Mouse (Mus musculus) kidney, embryonic 16.5 days (tissue): Measurements from ENCODE around the gene Gm26558. TPM values are rescaled to one million over a fixed set of nuclear protein-coding genes. Genes with fewer than 3 reads are reported as not detected.

Experiments
- ATAC-seq: fragments of 200-750 bp; cut with Nextera tagmentation; 2 replicates; pipeline ENCODE4 v1.8.0; 2017; ENCODE audit warnings: moderate TSS enrichment; ENCODE audit not compliant: low FRiP score, low TSS enrichment
- H3K27ac ChIP-seq: fragments of 300-500 bp; sonication (generic); 2 replicates; pipeline ENCODE4 v1.5.1; 2014; ENCODE audit warnings: low read length
- H3K27me3 ChIP-seq: fragments of 300-500 bp; sonication (generic); 2 replicates; pipeline ENCODE4 v1.6.1; 2014; ENCODE audit warnings: low read length, control low read depth, mixed read lengths; ENCODE audit not compliant: insufficient read depth
- H3K36me3 ChIP-seq: fragments of 300-500 bp; sonication (generic); 2 replicates; pipeline ENCODE4 v1.6.1; 2014; ENCODE audit warnings: low read length, control low read depth, mixed read lengths; ENCODE audit not compliant: insufficient read depth
- H3K4me1 ChIP-seq: fragments of 300-500 bp; sonication (generic); 2 replicates; pipeline ENCODE4 v1.6.1; 2014; ENCODE audit warnings: low read length, control low read depth, mixed read lengths; ENCODE audit not compliant: insufficient read depth
- H3K4me2 ChIP-seq: fragments of 300-500 bp; sonication (generic); replicated peaks from 2 replicates; pipeline ENCODE4 v1.6.1; 2014; ENCODE audit warnings: low read depth, low read length
- H3K4me3 ChIP-seq: fragments of 300-500 bp; sonication (generic); 2 replicates; pipeline ENCODE4 v1.5.1; 2014; ENCODE audit warnings: mild to moderate bottlenecking, low read length
- H3K9ac ChIP-seq: fragments of 300-500 bp; sonication (generic); replicated peaks from 2 replicates; pipeline ENCODE4 v1.6.1; 2014; ENCODE audit warnings: low read length
- H3K9me3 ChIP-seq: fragments of 300-500 bp; sonication (generic); 2 replicates; pipeline ENCODE4 v1.6.1; 2016; ENCODE audit warnings: low read length, control low read depth
- WGBS: fragments of 180-500 bp; shearing (Covaris S2); extraction: QIAGEN DNeasy Blood & Tissue Kit; methylation state at CpG from one replicate; pipeline ENCODE4 v1.1.7; 2014; 5-methylcytosine and 5-hydroxymethylcytosine counted together
- polyA plus RNA-seq: library from polyadenylated mRNA; unstranded; fragments of >200 nt; fragmentation: Nextera tagmentation; extraction: Ambion mirVana; gene quantifications from 2 replicates; pipeline ENCODE4 v1.2.1, GENCODE M21; 2015

Gm26558 gene
- polyA plus RNA-seq, 1 experiment from 2014 or later, result 4.0 TPM

DNA sequence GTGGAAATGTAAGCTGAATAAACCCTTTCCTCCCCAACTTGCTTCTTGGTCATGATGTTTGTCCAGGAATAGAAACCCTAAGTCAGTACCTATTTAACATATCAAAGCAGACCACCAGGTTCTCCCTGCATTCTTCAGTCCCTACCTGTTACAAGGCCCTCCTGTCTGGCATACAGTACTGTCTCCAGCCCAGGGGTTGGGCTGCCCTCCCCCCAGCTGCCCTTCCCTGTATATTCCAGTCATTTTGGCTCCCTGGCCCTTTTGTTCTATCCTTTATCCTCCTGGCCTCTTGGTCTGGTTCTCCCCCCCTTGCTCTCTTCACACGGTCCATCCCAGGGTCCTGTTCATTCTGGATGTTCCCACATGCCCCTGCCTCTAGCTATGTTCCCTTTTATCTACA lies 30.6 kb downstream of the Gm26558 start:
- H3K9ac ChIP-seq, result no peak overlapping the region
- ATAC-seq, result no peak
- no peak overlapping the region for H3K4me3 ChIP-seq
- 100% methylated on average over 1 of the region's 1 CpGs for WGBS
- no peaks in the 10 kb centered on the region for H3K27me3 ChIP-seq
- H3K36me3 ChIP-seq, result no peaks in the 10 kb centered on the region
- H3K9me3 ChIP-seq, result no peaks in the 10 kb centered on the region
- H3K27ac ChIP-seq, result no peak overlapping the region
- no peak overlapping the region for H3K4me2 ChIP-seq
- peaks cover 11% of the 10 kb centered on the region; the same call in 1 of the 2 replicates for H3K4me1 ChIP-seq

DNA sequence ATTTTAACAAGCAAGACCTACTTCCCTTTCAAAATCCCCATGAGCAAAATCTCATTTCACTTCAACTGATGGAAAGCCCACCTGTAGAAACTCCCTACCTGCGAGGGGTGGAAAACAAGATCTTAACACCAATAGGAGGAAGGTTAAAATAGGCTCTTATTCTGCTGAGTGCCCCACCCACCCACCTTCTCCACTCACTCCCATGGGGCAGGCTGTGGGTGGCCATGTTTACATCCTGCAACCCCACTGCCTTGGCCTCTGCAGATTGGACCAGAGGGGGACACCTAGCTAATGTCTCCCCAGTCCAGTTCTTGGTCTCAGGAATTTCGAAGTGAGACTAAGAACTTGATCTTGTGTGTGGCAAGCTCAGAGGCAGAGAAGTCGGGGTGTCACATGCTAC lies 32.0 kb downstream of the Gm26558 start:
- Histone ChIP-seq H3K27me3 (no peaks in the 10 kb centered on the region), H3K4me2 (peak overlapping the region; percentile 53), H3K27ac (no peak overlapping the region; the same call in 1 of the 2 replicates), H3K4me3 (no peak overlapping the region; the same call in 1 of the 2 replicates), H3K9ac (no peak overlapping the region), H3K36me3 (no peaks in the 10 kb centered on the region), H3K9me3 (no peaks in the 10 kb centered on the region), H3K4me1 (peaks cover 11% of the 10 kb centered on the region; the same call in 1 of the 2 replicates)
- peak; percentile 64; the same call in 1 of the 2 replicates for ATAC-seq
- WGBS, result 45% methylated on average over 3 of the region's 3 CpGs

DNA sequence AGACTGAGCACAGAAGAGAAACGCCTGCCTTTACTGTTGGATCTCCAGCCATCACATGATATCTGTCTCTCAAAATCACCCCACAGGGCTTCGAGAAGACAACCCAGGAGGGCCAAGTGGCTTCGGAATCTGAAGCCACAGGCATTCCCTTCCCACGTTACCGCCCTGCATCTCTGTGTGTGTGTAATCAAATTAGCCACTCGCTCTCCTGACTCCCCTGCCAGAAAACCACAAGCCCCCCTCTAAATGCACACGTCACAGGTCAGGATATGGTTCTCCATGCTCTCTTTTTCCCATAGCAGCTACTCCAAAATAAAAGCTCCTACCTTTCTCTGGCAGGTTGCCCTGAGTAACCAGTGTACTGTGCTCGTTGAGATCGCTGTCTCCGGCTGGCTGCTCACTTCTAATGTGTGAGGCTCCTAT lies 32.6 kb downstream of the Gm26558 start:
- WGBS, result 8% methylated on average over 10 of the region's 10 CpGs
- H3K4me3 ChIP-seq, result peak overlapping the region; percentile 31
- no peak overlapping the region for H3K27ac ChIP-seq
- no peaks in the 10 kb centered on the region for H3K27me3 ChIP-seq
- H3K9me3 ChIP-seq, result no peaks in the 10 kb centered on the region
- H3K4me1 ChIP-seq, result peaks cover 11% of the 10 kb centered on the region; the same call in 1 of the 2 replicates
- H3K4me2 ChIP-seq, result peak overlapping the region; percentile 53
- peak; percentile 94 for ATAC-seq
- no peaks in the 10 kb centered on the region for H3K36me3 ChIP-seq
- H3K9ac ChIP-seq, result 0 out of 2 replicates have a peak overlapping the region, but pooled peaks have one; percentile 1

DNA sequence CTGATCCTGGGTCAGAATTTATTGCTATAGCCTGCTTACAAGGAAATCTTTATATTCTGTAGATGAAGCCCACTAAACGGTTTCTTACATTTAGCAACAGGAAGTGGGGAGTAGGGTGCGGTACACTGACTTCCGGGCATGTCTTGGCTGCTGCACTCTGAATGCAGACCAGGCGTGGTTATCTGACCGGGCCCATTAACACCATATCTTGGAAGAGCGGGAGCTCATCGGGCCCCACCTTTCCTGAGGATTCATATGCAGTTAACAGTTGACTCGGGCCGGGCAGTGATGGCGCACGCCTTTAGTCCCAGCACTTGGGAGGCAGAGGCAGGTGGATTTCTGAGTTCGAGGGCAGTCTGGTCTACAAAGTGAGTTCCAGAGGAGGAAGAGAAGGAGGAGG lies 33.5 kb downstream of the Gm26558 start:
- H3K9ac ChIP-seq, result no peak overlapping the region
- H3K4me2 ChIP-seq, result no peak overlapping the region
- H3K36me3 ChIP-seq, result no peaks in the 10 kb centered on the region
- no peaks in the 10 kb centered on the region for H3K9me3 ChIP-seq
- 80% methylated on average over 12 of the region's 12 CpGs for WGBS
- ATAC-seq, result no peak
- peaks cover 11% of the 10 kb centered on the region; the same call in 1 of the 2 replicates for H3K4me1 ChIP-seq
- no peak overlapping the region for H3K27ac ChIP-seq
- no peaks in the 10 kb centered on the region for H3K27me3 ChIP-seq
- H3K4me3 ChIP-seq, result no peak overlapping the region

DNA sequence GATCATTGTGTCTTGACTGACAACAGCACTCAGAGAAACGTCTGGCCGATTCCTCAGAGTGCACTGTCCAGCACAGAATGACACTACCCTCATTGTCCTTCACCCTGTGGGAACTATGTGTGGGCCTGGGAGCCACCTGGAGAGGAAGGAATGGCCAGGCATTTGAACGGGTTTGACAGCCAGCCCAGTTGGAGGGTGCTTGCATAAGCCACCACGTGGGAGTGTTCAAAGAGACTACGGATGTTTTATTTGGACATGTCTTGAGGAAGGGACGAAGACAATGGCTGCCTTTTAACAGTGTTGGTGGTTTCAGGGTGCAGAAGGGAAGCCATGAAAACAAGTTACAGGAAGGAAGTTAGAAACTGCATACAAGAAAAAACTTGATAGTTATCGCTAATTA lies 36.1 kb downstream of the Gm26558 start:
- H3K27me3 ChIP-seq, result no peaks in the 10 kb centered on the region
- H3K4me1 ChIP-seq, result peaks cover 11% of the 10 kb centered on the region; the same call in 1 of the 2 replicates
- 64% methylated on average over 7 of the region's 7 CpGs for WGBS
- no peaks in the 10 kb centered on the region for H3K36me3 ChIP-seq
- no peak overlapping the region for H3K27ac ChIP-seq
- no peak overlapping the region for H3K4me2 ChIP-seq
- H3K4me3 ChIP-seq, result no peak overlapping the region
- ATAC-seq, result no peak
- no peak overlapping the region for H3K9ac ChIP-seq
- no peaks in the 10 kb centered on the region for H3K9me3 ChIP-seq

DNA sequence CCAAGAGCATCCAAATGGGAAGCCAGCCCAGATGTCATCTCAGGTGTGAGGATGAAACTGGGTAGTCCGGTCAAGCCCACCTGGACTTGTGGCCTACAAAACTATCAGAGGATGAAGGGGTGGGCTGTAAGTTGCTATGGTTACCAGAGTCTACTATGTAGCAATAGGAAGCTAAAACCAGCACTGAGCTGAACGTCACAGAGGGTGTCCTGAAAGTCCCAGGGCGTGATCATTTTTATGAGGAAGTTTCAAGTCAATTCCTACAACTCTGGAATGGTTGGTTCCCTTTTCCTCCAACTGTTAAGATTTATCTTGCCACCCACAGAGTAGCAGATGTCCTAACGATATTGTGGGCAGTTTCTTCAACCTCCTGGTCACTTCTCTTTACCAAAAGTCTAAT lies 39.7 kb downstream of the Gm26558 start:
- no peaks in the 10 kb centered on the region for H3K27me3 ChIP-seq
- H3K27ac ChIP-seq, result no peak overlapping the region
- no peak for ATAC-seq
- no peak overlapping the region for H3K4me3 ChIP-seq
- no peak overlapping the region for H3K9ac ChIP-seq
- no peaks in the 10 kb centered on the region for H3K36me3 ChIP-seq
- no peaks in the 10 kb centered on the region for H3K9me3 ChIP-seq
- no peak overlapping the region for H3K4me2 ChIP-seq
- no peaks in the 10 kb centered on the region for H3K4me1 ChIP-seq
- 59% methylated on average over 4 of the region's 4 CpGs for WGBS

DNA sequence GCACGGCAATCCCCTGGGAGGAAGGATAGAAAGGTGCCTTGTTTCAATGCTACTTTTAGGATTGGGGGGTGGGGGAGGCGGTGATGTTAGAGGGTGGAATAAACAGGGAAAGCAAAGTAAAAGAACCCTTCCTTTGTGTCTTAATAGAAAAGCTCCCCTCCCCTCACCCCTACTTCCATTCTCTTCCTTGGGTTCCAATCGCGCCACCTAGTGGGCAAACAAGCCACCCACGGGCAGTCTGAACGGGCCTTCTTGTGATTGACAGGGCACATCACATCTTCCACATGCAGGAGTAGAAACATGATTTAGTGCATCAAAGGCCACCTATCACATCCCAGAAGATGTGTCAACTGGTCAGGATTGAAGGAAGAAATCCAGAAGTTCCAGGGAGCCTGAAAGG lies 41.7 kb downstream of the Gm26558 start:
- H3K4me2 ChIP-seq, result no peak overlapping the region
- H3K27ac ChIP-seq, result no peak overlapping the region
- WGBS, result 31% methylated on average over 6 of the region's 6 CpGs
- no peak overlapping the region for H3K4me3 ChIP-seq
- ATAC-seq, result no peak
- no peaks in the 10 kb centered on the region for H3K4me1 ChIP-seq
- no peaks in the 10 kb centered on the region for H3K36me3 ChIP-seq
- H3K9ac ChIP-seq, result no peak overlapping the region
- H3K9me3 ChIP-seq, result no peaks in the 10 kb centered on the region
- no peaks in the 10 kb centered on the region for H3K27me3 ChIP-seq

DNA sequence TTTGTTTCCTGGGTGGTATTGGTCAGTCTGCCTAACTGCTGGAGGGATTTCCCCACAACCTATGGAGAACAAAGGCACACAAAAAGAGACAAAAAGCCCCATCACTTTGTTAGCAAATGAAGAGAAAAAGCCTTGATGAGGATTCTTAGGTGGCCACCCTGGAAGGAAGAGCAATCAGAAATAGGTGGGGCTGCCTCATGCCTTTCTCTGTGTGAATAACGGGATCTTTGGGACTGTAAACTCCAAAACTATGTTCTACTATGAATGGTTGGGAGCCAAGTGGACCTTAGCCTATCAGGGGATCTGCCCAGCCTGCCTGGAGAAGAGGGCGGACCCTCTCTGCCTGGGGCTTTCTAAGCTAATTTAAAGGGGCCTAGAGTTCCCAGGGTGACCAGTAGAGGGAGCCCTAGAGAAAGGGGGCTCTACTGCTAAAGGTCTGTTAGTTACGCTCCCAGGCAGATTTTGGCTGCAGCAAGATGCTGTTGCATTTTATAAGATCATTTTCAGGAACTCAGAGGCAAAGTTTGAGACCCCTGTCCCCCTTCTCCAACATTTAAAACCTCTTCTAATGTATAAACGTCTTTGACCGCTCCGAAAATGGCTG lies 42.6 kb downstream of the Gm26558 start:
- Histone ChIP-seq H3K27me3 (no peaks in the 10 kb centered on the region), H3K4me2 (no peak overlapping the region), H3K27ac (no peak overlapping the region), H3K36me3 (no peaks in the 10 kb centered on the region), H3K4me1 (no peaks in the 10 kb centered on the region), H3K9me3 (no peaks in the 10 kb centered on the region), H3K9ac (no peak overlapping the region), H3K4me3 (no peak overlapping the region)
- ATAC-seq, result no peak
- WGBS, result 78% methylated on average over 6 of the region's 6 CpGs

DNA sequence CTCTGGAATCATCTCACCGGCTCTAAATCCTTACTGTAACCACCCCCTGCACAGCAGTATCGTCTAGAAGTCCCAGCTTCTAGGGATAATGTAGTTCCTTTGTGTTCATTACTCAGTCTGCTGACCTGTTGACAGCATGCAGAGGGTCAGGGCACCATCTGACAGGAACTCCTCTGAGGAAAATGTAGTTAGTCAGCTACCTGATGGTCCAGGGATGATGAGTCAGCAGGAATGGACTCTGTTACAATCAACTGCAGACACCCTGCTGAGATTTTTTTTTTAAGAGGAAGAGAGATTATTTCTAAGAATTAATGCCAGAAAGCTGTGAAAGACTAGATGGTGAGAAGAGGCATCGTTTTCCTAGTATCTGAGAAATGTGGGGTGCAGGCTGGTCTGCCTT lies 45.3 kb downstream of the Gm26558 start:
- H3K4me1 ChIP-seq, result no peaks in the 10 kb centered on the region
- H3K9me3 ChIP-seq, result no peaks in the 10 kb centered on the region
- no peak for ATAC-seq
- no peaks in the 10 kb centered on the region for H3K36me3 ChIP-seq
- no peak overlapping the region for H3K4me2 ChIP-seq
- no peak overlapping the region for H3K4me3 ChIP-seq
- WGBS, result 62% methylated on average over 3 of the region's 3 CpGs
- no peak overlapping the region for H3K9ac ChIP-seq
- H3K27me3 ChIP-seq, result no peaks in the 10 kb centered on the region
- no peak overlapping the region for H3K27ac ChIP-seq

DNA sequence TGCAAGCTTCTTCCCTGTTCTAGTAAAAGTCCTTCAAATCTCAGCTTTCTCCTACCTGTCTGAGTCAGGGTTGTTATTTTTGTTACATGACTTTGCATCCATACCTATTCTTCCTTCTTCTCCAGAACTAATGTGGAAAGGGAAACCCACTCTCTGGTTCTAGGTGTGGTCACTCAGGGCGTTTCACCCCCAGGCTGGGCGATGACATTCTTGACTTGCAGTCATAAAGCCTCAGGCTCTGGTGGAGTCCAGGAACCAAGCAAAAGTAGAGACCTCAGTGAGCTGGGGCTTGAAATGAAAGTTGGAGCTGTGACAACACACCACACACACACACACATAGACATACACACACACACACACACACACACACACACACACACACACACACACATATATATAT lies 45.8 kb downstream of the Gm26558 start:
- ATAC-seq, result no peak
- Histone ChIP-seq H3K27ac (no peak overlapping the region), H3K36me3 (no peaks in the 10 kb centered on the region), H3K4me2 (no peak overlapping the region), H3K4me3 (no peak overlapping the region), H3K9ac (no peak overlapping the region), H3K9me3 (no peaks in the 10 kb centered on the region), H3K27me3 (no peaks in the 10 kb centered on the region), H3K4me1 (no peaks in the 10 kb centered on the region)
- WGBS, result 59% methylated on average over 2 of the region's 2 CpGs
